Mouse (Mus musculus) neural tube, embryonic 15.5 days (tissue): ENCODE measurements around the gene Plscr1. TPM values are rescaled to one million over a fixed set of nuclear protein-coding genes. Genes with fewer than 3 reads are reported as not detected.

Source experiments
- ATAC-seq: fragments of 200-750 bp; cut with Nextera tagmentation; 2 replicates; pipeline ENCODE4 v1.8.0; 2017; ENCODE audit warnings: mild to moderate bottlenecking, moderate TSS enrichment, moderate library complexity; ENCODE audit not compliant: low FRiP score
- H3K27ac ChIP-seq: fragments of 300-500 bp; sonication (generic); replicated peaks from 2 replicates; pipeline ENCODE4 v1.5.1; 2015; ENCODE audit warnings: mild to moderate bottlenecking, inconsistent platforms
- H3K27me3 ChIP-seq: fragments of 300-500 bp; sonication (generic); replicated peaks from 2 replicates; pipeline ENCODE4 v1.6.1; 2015; ENCODE audit warnings: inconsistent platforms
- H3K36me3 ChIP-seq: fragments of 300-500 bp; sonication (generic); 2 replicates; pipeline ENCODE4 v1.6.1; 2015; ENCODE audit warnings: inconsistent platforms
- H3K4me1 ChIP-seq: fragments of 300-500 bp; sonication (generic); 2 replicates; pipeline ENCODE4 v1.6.1; 2015; ENCODE audit warnings: inconsistent platforms
- H3K4me2 ChIP-seq: fragments of 300-500 bp; sonication (generic); 2 replicates; pipeline ENCODE4 v1.6.1; 2015; ENCODE audit warnings: inconsistent platforms, mild to moderate bottlenecking, moderate library complexity
- H3K4me3 ChIP-seq: fragments of 300-500 bp; sonication (generic); replicated peaks from 2 replicates; pipeline ENCODE4 v1.5.1; 2015; ENCODE audit warnings: mild to moderate bottlenecking, inconsistent platforms
- H3K9ac ChIP-seq: fragments of 300-500 bp; sonication (generic); replicated peaks from 2 replicates; pipeline ENCODE4 v1.6.1; 2015; ENCODE audit warnings: mild to moderate bottlenecking, inconsistent platforms
- H3K9me3 ChIP-seq: fragments of 300-500 bp; sonication (generic); replicated peaks from 2 replicates; pipeline ENCODE4 v1.6.1; 2016; ENCODE audit warnings: inconsistent platforms
- WGBS: fragments of 180-500 bp; shearing (Covaris S2); methylation state at CpG from one replicate; pipeline ENCODE4 v1.1.7; 2015; ENCODE audit warnings: mixed read lengths; 5-methylcytosine and 5-hydroxymethylcytosine counted together
- polyA plus RNA-seq: library from polyadenylated mRNA; unstranded; fragments of >200 nt; fragmentation: Nextera tagmentation; extraction: Ambion mirVana; gene quantifications from 2 replicates; pipeline ENCODE4 v1.2.1, GENCODE M21; 2015

Plscr1 gene
- polyA plus RNA-seq, 1 experiment from 2014 or later, result 9.6 TPM

DNA sequence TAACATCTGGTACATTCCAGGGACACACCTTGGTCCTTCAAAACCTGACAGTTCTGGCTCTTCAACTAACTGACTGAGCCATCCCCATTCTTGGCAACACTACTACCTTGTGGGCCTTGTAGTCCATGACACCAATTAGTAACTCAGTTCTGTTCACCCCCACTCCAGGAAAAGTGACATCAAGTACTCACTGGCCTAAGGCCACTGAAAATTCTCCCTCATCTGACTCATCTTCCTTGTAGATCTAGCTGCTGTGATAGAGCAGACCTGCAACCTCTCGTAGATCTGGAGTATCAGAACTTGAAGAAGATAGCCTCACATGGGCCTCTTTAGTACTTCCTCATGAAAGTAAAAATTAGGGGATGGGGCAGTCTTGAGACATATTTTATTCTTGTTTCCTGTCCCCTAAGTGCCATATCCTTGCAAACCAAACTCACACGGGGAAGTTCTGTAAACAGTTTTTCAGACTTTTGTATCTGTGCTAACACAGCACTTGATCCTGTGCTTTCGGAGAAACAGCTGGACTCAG lies 23.4 kb upstream of the Plscr1 start:
- WGBS, result 87% methylated on average over 3 of the region's 3 CpGs
- Histone ChIP-seq H3K9ac (no peak overlapping the region), H3K27ac (no peak overlapping the region), H3K4me2 (no peak overlapping the region), H3K4me3 (no peak overlapping the region), H3K36me3 (no peaks in the 10 kb centered on the region), H3K27me3 (no peaks in the 10 kb centered on the region), H3K4me1 (no peaks in the 10 kb centered on the region), H3K9me3 (no peaks in the 10 kb centered on the region)
- ATAC-seq, result no peak

DNA sequence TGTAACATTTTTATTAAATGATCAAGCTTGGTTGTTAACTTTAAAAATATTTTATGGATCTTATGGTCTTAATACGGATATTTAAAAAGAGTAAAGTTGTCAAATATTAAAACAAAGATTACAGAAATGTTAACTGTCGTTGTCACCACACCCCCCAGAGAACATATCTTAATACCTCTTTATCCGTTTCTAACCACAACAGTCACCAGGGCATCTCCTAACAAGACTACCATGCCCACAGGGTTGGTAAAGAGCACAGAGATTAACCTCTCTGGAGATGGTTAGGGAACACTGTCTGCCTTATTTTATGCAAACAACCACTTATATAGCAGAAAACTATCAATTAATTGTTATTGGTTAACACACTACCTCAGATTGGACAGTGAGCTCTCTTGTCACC lies 22.8 kb upstream of the Plscr1 start:
- WGBS, result 87% methylated on average over 3 of the region's 3 CpGs
- no peak for ATAC-seq

DNA sequence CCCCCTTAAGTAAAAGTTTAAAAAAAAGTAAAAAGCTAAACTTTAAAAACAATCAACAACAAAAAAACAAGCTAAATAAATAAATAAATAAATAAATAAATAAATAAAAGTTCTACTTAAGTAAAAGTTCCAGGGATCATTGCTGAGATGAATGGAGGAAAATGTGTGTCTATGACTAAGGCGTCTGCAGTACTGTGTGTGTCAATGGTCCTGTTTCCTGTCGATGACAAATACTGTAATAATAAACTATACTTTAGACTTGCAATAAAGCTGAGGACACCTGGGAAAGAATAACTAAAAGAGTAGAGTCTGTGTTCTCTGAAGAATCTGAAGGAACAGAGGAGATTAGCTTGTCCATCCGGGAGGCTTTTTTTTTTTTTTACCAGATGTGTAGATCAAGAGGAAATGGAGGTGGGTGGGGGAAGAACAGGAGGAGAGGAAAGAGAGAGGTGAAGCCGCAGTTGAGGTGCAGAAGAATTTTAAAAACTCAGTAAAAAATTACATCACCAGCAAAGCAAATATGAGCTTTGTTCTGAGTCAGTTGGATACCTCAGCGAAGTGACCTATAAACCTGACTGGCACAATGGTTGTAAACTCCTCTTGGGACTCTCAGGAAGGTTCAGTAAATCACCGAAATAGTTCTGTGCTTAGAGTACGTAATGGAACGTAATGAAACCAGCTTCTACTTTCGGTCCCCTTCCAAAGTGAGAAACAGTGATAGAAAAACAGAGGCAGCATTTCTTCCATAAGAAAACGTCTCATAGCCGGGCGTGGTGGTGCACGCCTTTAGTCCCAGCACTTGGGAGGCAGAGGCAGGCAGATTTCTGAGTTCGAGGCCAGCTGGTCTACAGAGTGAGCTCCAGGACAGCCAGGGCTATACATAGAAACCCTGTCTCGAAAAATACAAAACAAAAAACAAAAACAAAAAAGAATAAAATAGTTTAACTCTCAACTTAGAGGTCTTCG lies 20.4 kb upstream of the Plscr1 start:
- Histone ChIP-seq H3K27me3 (no peaks in the 10 kb centered on the region), H3K36me3 (no peaks in the 10 kb centered on the region)
- no peak for ATAC-seq

More for the DNA sequence above, 22.8 kb upstream of the Plscr1 start:
- Histone ChIP-seq H3K36me3 (no peaks in the 10 kb centered on the region), H3K27ac (no peak overlapping the region), H3K9me3 (no peaks in the 10 kb centered on the region), H3K27me3 (no peaks in the 10 kb centered on the region), H3K4me3 (no peak overlapping the region), H3K9ac (no peak overlapping the region), H3K4me2 (no peak overlapping the region), H3K4me1 (no peaks in the 10 kb centered on the region)

DNA sequence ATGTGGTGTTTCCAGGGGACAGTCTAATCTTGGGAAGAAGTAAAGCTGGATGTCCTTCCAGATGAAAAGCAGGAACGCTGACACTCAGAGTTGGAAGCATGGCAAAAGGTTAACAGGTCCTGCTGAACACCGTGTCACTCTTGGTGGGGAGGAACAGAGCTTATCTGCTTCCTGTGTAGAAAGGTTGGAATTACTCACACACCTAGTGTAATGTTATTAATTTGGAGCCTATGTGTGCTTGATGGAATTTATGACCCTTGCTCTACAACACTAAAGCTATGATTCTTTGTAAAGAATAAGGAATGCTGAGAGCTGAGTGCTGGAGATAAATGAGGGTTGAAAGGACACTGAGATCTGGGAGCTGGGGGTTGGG lies 19.7 kb upstream of the Plscr1 start:
- Histone ChIP-seq H3K27me3 (no peaks in the 10 kb centered on the region), H3K9ac (no peak overlapping the region), H3K36me3 (no peaks in the 10 kb centered on the region), H3K4me2 (no peak overlapping the region), H3K4me3 (no peak overlapping the region), H3K9me3 (no peaks in the 10 kb centered on the region), H3K27ac (no peak overlapping the region), H3K4me1 (no peaks in the 10 kb centered on the region)
- no peak for ATAC-seq
- 80% methylated on average over 2 of the region's 2 CpGs for WGBS

More for the DNA sequence above, 20.4 kb upstream of the Plscr1 start:
- Histone ChIP-seq H3K4me3 (no peak overlapping the region), H3K27ac (no peak overlapping the region), H3K4me1 (no peaks in the 10 kb centered on the region), H3K4me2 (no peak overlapping the region), H3K9me3 (no peaks in the 10 kb centered on the region), H3K9ac (no peak overlapping the region)
- 84% methylated on average over 16 of the region's 16 CpGs for WGBS

DNA sequence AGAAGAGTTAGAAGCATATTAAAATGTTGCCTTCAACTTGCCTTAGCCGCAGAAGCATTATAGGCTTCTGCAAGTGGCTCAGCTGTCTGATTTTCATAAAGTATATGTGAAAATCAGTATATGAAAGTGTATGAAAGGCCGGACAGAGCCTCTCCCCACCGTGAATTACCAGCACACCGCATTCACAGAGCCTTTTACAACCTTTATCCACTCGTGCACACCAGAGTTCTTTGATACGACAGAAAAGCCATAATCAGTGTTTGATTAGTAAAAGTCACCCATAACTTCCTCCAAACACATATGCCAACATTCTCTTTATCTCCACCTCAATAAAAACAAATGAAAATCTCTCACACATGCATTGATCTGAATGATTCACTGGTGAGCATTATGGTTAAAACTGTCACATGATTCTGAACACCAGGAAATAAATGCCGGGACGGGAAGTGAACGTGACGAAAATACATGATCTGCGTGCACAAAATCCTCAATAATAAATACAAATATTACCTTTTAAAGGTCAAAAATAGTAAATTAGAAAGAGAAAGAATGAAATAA lies 14.6 kb upstream of the Plscr1 start:
- no peak for ATAC-seq
- H3K27me3 ChIP-seq, result no peaks in the 10 kb centered on the region
- H3K9ac ChIP-seq, result no peak overlapping the region
- 85% methylated on average over 11 of the region's 11 CpGs for WGBS
- no peaks in the 10 kb centered on the region for H3K9me3 ChIP-seq
- no peak overlapping the region for H3K27ac ChIP-seq
- no peak overlapping the region for H3K4me3 ChIP-seq
- no peak overlapping the region for H3K4me2 ChIP-seq
- no peaks in the 10 kb centered on the region for H3K36me3 ChIP-seq
- no peaks in the 10 kb centered on the region for H3K4me1 ChIP-seq

DNA sequence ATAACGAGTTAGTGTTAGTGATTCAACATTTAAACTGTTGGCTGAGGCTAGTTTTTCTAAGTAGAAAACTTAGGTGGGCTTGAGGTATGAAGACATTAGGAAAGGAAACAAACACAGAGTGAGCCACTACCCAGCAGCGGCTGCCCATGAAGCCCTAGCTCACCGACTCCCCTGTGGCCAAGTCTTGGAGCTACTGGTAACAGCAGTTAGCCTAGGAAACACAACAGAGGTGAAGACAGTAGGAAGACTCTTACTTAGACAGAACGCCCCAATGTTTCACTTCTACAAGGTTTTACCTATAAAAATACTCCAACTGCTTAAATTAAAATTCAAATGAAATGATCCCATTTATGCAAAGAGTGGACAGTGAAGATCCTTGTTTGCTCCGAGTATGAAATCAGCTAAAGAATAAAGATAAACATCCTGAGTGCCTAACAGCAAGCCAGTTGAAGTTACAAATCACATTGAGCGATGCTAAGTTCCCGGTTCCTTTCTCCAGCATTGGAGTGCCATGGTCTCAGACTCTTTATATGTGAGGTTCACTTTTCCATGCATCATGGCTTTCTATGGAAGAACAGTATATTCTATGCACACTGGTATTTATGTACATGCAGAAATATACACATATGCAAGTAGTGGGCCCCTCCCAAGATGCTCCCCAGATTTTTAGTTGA lies 640 bp upstream of the Plscr1 start:
- H3K27me3 ChIP-seq, result no peaks in the 10 kb centered on the region
- H3K27ac ChIP-seq, result no peak overlapping the region
- 0 out of 2 replicates have a peak overlapping the region, but pooled peaks have one; percentile 90 for H3K4me2 ChIP-seq
- WGBS, result 84% methylated on average over 7 of the region's 7 CpGs
- H3K4me1 ChIP-seq, result peaks cover 18% of the 10 kb centered on the region; the same call in 1 of the 2 replicates
- no peak for ATAC-seq
- no peak overlapping the region for H3K4me3 ChIP-seq
- no peak overlapping the region for H3K9ac ChIP-seq
- H3K9me3 ChIP-seq, result no peaks in the 10 kb centered on the region
- H3K36me3 ChIP-seq, result no peaks in the 10 kb centered on the region

DNA sequence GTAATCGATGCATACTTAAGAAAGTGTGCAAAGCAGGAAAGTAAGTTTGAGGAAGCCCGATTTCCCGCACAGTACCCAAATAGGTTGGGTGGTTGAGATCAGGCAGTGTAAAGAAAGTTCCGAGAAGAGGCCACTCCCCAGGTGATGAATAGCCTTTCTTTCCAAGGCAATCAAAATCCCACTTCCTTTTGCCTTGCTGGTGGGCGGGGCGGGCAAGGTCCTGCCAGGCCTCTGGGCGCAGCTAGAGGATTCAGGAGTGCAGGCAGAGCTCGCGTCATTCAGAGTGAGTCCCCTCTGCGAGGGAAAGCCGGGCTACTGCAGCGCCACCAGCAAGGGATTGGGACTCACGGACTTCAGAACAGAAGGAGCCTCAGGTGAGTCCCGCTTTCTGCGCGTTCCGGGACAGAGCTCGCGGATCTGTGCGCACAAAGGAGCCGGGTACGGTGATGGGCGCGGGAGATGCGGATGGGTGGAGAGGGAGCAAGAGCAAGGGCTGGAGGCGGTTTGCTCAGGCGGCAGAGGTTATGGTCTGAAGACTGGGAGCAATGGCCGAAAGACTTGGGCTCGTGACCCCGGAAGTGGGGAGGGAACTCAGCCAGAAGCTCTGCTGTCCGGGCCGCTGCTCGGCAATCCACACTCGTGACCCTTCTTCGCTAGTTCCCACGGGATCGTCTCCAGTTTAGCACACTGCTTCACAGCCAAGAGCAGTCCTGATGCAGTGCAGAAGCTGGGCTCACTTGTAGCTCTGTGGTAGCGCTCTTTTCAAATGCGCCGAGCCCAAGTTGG lies 630 bp downstream of the Plscr1 start:
- peak; percentile 93 for ATAC-seq
- peak overlapping the region; percentile 90 for H3K4me2 ChIP-seq
- H3K4me1 ChIP-seq, result peaks cover 18% of the 10 kb centered on the region; the same call in 1 of the 2 replicates
- H3K4me3 ChIP-seq, result peak overlapping the region; percentile 66
- under 1% methylated on average over 40 of the region's 40 CpGs for WGBS
- peak overlapping the region; percentile 61 for H3K9ac ChIP-seq
- H3K36me3 ChIP-seq, result no peaks in the 10 kb centered on the region
- no peaks in the 10 kb centered on the region for H3K27me3 ChIP-seq
- H3K27ac ChIP-seq, result peak overlapping the region; percentile 82
- H3K9me3 ChIP-seq, result no peaks in the 10 kb centered on the region

DNA sequence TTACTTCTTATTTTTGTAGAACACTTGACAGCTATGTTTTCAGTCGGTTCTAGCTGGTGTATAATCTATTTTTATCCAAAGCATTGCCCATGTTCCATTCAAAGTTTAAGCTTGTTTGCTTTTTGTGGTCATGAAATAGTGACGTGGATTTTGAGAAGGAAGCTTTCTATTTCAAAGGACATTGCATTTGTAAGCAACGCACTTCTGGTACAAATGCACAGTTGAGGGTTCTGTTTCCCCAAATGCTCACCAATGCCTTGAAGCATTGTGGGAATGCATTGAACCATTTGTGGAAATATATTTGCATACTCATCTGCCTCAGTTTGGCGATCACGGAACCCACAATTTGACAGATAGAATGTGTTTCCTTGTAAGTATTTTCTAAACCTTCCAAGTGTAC lies 3.2 kb downstream of the Plscr1 start:
- no peaks in the 10 kb centered on the region for H3K9me3 ChIP-seq
- no peak overlapping the region for H3K4me2 ChIP-seq
- WGBS, result 82% methylated on average over 5 of the region's 5 CpGs
- no peaks in the 10 kb centered on the region for H3K36me3 ChIP-seq
- H3K27me3 ChIP-seq, result no peaks in the 10 kb centered on the region
- ATAC-seq, result no peak
- no peak overlapping the region for H3K9ac ChIP-seq
- peaks cover 18% of the 10 kb centered on the region; the same call in 1 of the 2 replicates for H3K4me1 ChIP-seq
- no peak overlapping the region for H3K4me3 ChIP-seq
- no peak overlapping the region for H3K27ac ChIP-seq

DNA sequence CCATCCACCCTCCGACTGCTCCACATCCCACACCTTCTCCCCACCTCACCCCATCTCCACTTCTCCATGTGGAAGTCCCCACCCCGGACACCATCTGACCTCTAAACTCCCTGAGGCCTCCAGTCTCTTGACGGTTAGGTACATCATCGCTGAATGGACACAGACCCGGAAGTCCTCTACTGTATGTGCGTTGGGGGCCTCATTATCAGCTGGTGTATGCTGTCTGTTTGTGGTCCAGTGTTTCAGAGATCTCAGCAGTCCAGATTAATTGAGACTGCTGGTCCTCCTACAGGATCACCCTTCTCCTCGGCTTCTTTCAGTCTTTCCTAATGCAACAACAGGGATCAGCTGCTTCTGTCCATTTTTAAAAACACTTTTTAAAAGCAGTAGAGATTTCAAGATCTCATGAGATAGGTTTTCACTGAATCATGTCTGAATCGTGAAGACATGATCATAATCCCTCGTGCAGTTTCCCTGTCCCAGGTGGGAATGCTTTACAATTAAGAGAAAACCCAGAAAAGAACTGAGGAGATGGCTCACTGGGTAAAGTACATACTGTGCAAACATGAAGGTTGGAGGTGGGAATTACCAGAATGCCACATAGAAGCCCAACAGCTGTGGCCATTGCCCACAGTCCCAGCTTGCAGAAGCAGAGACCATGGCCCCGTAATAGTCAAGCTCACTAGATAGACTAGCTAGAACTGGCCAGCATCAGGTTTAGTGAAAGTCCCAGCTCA lies 4.2 kb downstream of the Plscr1 start:
- 94% methylated on average over 10 of the region's 10 CpGs for WGBS
- peaks cover 18% of the 10 kb centered on the region; the same call in 1 of the 2 replicates for H3K4me1 ChIP-seq
- H3K9ac ChIP-seq, result no peak overlapping the region
- H3K36me3 ChIP-seq, result no peaks in the 10 kb centered on the region
- no peaks in the 10 kb centered on the region for H3K27me3 ChIP-seq
- H3K4me3 ChIP-seq, result no peak overlapping the region
- H3K27ac ChIP-seq, result no peak overlapping the region
- ATAC-seq, result no peak
- H3K4me2 ChIP-seq, result no peak overlapping the region
- no peaks in the 10 kb centered on the region for H3K9me3 ChIP-seq

DNA sequence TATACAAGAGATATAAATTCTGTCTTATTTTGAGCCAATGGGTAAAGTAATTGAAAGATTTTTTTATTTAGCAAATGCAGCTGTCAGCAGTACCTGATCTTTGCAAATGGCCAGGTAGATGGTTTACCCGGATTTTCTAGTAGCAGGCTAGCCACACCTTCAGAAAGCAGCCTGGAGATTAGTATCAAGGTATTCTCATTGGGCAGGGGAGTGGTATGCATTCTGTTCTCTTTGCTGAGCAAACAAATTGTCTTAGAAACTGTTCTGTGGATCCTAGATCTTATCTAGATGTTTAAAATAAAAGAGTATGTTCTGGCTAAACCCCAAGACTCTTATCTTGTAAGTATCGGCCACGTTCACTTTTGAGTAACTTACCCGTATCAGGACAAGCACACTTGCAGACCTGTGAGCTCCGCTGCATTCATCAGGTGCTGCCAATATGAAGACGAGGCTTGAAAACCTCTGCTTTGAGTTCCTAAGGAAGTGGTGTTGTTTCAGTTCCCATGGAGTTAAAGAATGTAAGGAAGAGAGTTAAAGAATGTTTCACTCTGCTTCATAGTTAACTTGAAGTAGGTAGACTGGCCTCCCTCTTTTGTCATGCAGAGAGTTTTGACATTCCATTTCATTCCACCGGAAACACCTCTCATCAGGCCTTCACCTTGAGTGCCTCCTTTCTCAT lies 11.1 kb downstream of the Plscr1 start:
- H3K4me1 ChIP-seq, result no peaks in the 10 kb centered on the region
- no peaks in the 10 kb centered on the region for H3K9me3 ChIP-seq
- no peaks in the 10 kb centered on the region for H3K36me3 ChIP-seq
- no peak overlapping the region for H3K4me2 ChIP-seq
- no peak for ATAC-seq
- H3K27me3 ChIP-seq, result no peaks in the 10 kb centered on the region
- H3K4me3 ChIP-seq, result no peak overlapping the region
- H3K9ac ChIP-seq, result no peak overlapping the region
- H3K27ac ChIP-seq, result no peak overlapping the region
- 88% methylated on average over 7 of the region's 7 CpGs for WGBS
